Mouse (Mus musculus) liver, embryonic 11.5 days (tissue): Measurements from ENCODE around the gene Hspa12a. TPM values are rescaled to one million over a fixed set of nuclear protein-coding genes. Genes with fewer than 3 reads are reported as not detected.
A peak's percentile ranks its signal among the peaks of the same experiment; 100 is the strongest.

Source experiments
- microRNA-seq: library from miRNA; unstranded; fragments of <30 nt; microRNA quantifications from one replicate; pipeline ENCODE4, GENCODE M21; 2017; ENCODE audit warnings: borderline number of aligned reads
- polyA plus RNA-seq: library from polyadenylated mRNA; unstranded; fragments of >200 nt; fragmentation: Nextera tagmentation; extraction: Ambion mirVana; gene quantifications from 2 replicates; pipeline ENCODE4 v1.2.1, GENCODE M21; 2014

Gene Hspa12a
- polyA plus RNA-seq, 1 experiment from 2014 or later = 1.5 TPM

Small RNA genes within 50 kb of the gene (microRNA-seq; reads per million reads assigned to microRNA genes)
- 7.0 reads per million, percentile 18 among the genes with 10 or more reads in this experiment for gene Mir3086

Other genes with a start within 250 kb of the Hspa12a start
- gene Pnliprp1, start 214.8 kb downstream of the Hspa12a start, polyA plus RNA-seq = 25.8 and 27.5 TPM in 2 replicates
- gene Pnliprp2, start 183.9 kb downstream of the Hspa12a start, polyA plus RNA-seq = 5.6 and 5.8 TPM in 2 replicates
- gene 1700019N19Rik, start 149.2 kb downstream of the Hspa12a start, polyA plus RNA-seq = 0.19 and 0.23 TPM in 2 replicates
- gene Eno4, start 229 bp downstream of the Hspa12a start, polyA plus RNA-seq = 0.25 and 0.49 TPM in 2 replicates
- 1.0 and 1.3 TPM in 2 replicates for gene Shtn1, start 132.4 kb upstream of the Hspa12a start, polyA plus RNA-seq
- gene Vax1, start 226.4 kb upstream of the Hspa12a start, polyA plus RNA-seq = not detected in 2 replicates